Mouse (Mus musculus) forebrain, embryonic 15.5 days (tissue): ENCODE data around the gene Dtx3. TPM values are rescaled to one million over a fixed set of nuclear protein-coding genes. Genes with fewer than 3 reads are reported as not detected.

Experiments used
- ATAC-seq: fragments of 200-750 bp; cut with Nextera tagmentation; replicated peaks from 2 replicates; pipeline ENCODE4 v1.8.0; 2017; ENCODE audit warnings: mild to moderate bottlenecking, moderate TSS enrichment, moderate library complexity
- H3K27ac ChIP-seq: fragments of 300-500 bp; sonication (generic); replicated peaks from 2 replicates; pipeline ENCODE4 v1.5.1; 2015; ENCODE audit warnings: mild to moderate bottlenecking, inconsistent platforms
- H3K27me3 ChIP-seq: fragments of 300-500 bp; sonication (generic); 2 replicates; pipeline ENCODE4 v1.6.1; 2015; ENCODE audit warnings: inconsistent platforms
- H3K36me3 ChIP-seq: fragments of 300-500 bp; sonication (generic); 2 replicates; pipeline ENCODE4 v1.6.1; 2015; ENCODE audit warnings: mild to moderate bottlenecking, inconsistent platforms
- H3K4me1 ChIP-seq: fragments of 300-500 bp; sonication (generic); 2 replicates; pipeline ENCODE4 v1.6.1; 2015; ENCODE audit warnings: inconsistent platforms
- H3K4me2 ChIP-seq: fragments of 300-500 bp; sonication (generic); replicated peaks from 2 replicates; pipeline ENCODE4 v1.6.1; 2015; ENCODE audit warnings: mild to moderate bottlenecking, inconsistent platforms
- H3K4me3 ChIP-seq: fragments of 300-500 bp; sonication (generic); 2 replicates; pipeline ENCODE4 v1.5.1; 2015; ENCODE audit warnings: mild to moderate bottlenecking, inconsistent platforms
- H3K9ac ChIP-seq: fragments of 300-500 bp; sonication (generic); replicated peaks from 2 replicates; pipeline ENCODE4 v1.6.1; 2015; ENCODE audit warnings: mild to moderate bottlenecking, inconsistent platforms
- H3K9me3 ChIP-seq: fragments of 300-500 bp; sonication (generic); 2 replicates; pipeline ENCODE4 v1.6.1; 2016; ENCODE audit warnings: inconsistent platforms
- WGBS: fragments of 180-500 bp; shearing (Covaris S2); methylation state at CpG from one replicate; pipeline ENCODE4 v1.1.7; 2015; ENCODE audit warnings: mixed read lengths; 5-methylcytosine and 5-hydroxymethylcytosine counted together
- polyA plus RNA-seq: library from polyadenylated mRNA; unstranded; fragments of >200 nt; fragmentation: Nextera tagmentation; extraction: Ambion mirVana; gene quantifications from 2 replicates; pipeline ENCODE4 v1.2.1, GENCODE M21; 2015

Dtx3 gene
- 211 and 222 TPM in 2 replicates for polyA plus RNA-seq

- under 1% methylated on average over 25 of the region's 47 CpGs for WGBS
- H3K4me3 ChIP-seq, result peak within 1 kb of the TSS; percentile 98
- peak within 1 kb of the TSS; percentile 90 for H3K27ac ChIP-seq
- peaks cover 41% of the 10 kb centered on the region for H3K36me3 ChIP-seq
- peak within 1 kb of the TSS; percentile 99 for H3K9ac ChIP-seq
- ATAC-seq, result peak; percentile 56
- H3K4me1 ChIP-seq, result peaks cover 24% of the 10 kb centered on the region
- no peaks in the 10 kb centered on the region for H3K9me3 ChIP-seq
- H3K4me2 ChIP-seq, result peak within 1 kb of the TSS; percentile 91
- no peaks in the 10 kb centered on the region for H3K27me3 ChIP-seq
Measured at GRCm38 (mm10) chr10:127195328-127196129, at the start of gene Dtx3. Gene Dtx3, minus strand, starts transcription at chr10:127195728.

- Histone ChIP-seq H3K4me2 (no peak overlapping the region), H3K9ac (no peak overlapping the region), H3K4me3 (no peak overlapping the region), H3K4me1 (no peaks in the 10 kb centered on the region), H3K36me3 (peaks cover 80% of the 10 kb centered on the region), H3K27me3 (no peaks in the 10 kb centered on the region), H3K9me3 (no peaks in the 10 kb centered on the region), H3K27ac (no peak overlapping the region)
- 78% methylated on average over 18 of the region's 18 CpGs for WGBS
- ATAC-seq, result no peak
Measured at GRCm38 (mm10) chr10:127238241-127238824, 42.8 kb upstream of the Dtx3 start.

GRCm38 (mm10) chr10:127236541-127236940 lies 41.0 kb upstream of the Dtx3 start:
- 50% methylated on average over 9 of the region's 9 CpGs for WGBS

GRCm38 (mm10) chr10:127233141-127233540 lies 37.6 kb upstream of the Dtx3 start:
- H3K27ac ChIP-seq, result no peak overlapping the region
- H3K4me1 ChIP-seq, result no peaks in the 10 kb centered on the region
- WGBS, result 81% methylated on average over 9 of the region's 9 CpGs
- H3K36me3 ChIP-seq, result peaks cover 76% of the 10 kb centered on the region
- no peaks in the 10 kb centered on the region for H3K27me3 ChIP-seq
- no peak for ATAC-seq
- H3K4me2 ChIP-seq, result no peak overlapping the region
- no peaks in the 10 kb centered on the region for H3K9me3 ChIP-seq
- no peak overlapping the region for H3K4me3 ChIP-seq
- no peak overlapping the region for H3K9ac ChIP-seq

More at GRCm38 (mm10) chr10:127236541-127236940, 41.0 kb upstream of the Dtx3 start:
- no peak for ATAC-seq
- H3K27me3 ChIP-seq, result no peaks in the 10 kb centered on the region
- H3K4me1 ChIP-seq, result no peaks in the 10 kb centered on the region
- H3K9me3 ChIP-seq, result no peaks in the 10 kb centered on the region
- no peak overlapping the region for H3K4me2 ChIP-seq
- no peak overlapping the region for H3K27ac ChIP-seq
- no peak overlapping the region for H3K9ac ChIP-seq
- H3K4me3 ChIP-seq, result no peak overlapping the region
- H3K36me3 ChIP-seq, result peaks cover 78% of the 10 kb centered on the region

GRCm38 (mm10) chr10:127231741-127232140 lies 36.2 kb upstream of the Dtx3 start:
- Histone ChIP-seq H3K4me2 (no peak overlapping the region), H3K9ac (no peak overlapping the region), H3K27ac (no peak overlapping the region), H3K9me3 (no peaks in the 10 kb centered on the region), H3K36me3 (peaks cover 76% of the 10 kb centered on the region), H3K27me3 (no peaks in the 10 kb centered on the region), H3K4me1 (no peaks in the 10 kb centered on the region), H3K4me3 (no peak overlapping the region)
- WGBS, result 88% methylated on average over 14 of the region's 14 CpGs
- no peak for ATAC-seq

GRCm38 (mm10) chr10:127230693-127231092 lies 35.2 kb upstream of the Dtx3 start:
- H3K9ac ChIP-seq, result no peak overlapping the region
- no peaks in the 10 kb centered on the region for H3K9me3 ChIP-seq
- H3K27ac ChIP-seq, result no peak overlapping the region
- no peak overlapping the region for H3K4me3 ChIP-seq
- no peaks in the 10 kb centered on the region for H3K4me1 ChIP-seq
- ATAC-seq, result no peak
- H3K4me2 ChIP-seq, result no peak overlapping the region
- no peaks in the 10 kb centered on the region for H3K27me3 ChIP-seq
- peaks cover 74% of the 10 kb centered on the region for H3K36me3 ChIP-seq
- 91% methylated on average over 12 of the region's 12 CpGs for WGBS

GRCm38 (mm10) chr10:127228897-127229296 lies 33.4 kb upstream of the Dtx3 start:
- WGBS, result 22% methylated on average over 4 of the region's 4 CpGs
- Histone ChIP-seq H3K9me3 (no peaks in the 10 kb centered on the region), H3K9ac (no peak overlapping the region), H3K36me3 (peaks cover 74% of the 10 kb centered on the region), H3K27ac (no peak overlapping the region), H3K4me3 (no peak overlapping the region), H3K4me1 (no peaks in the 10 kb centered on the region), H3K27me3 (no peaks in the 10 kb centered on the region), H3K4me2 (no peak overlapping the region)
- peak; percentile 27; the same call in 1 of the 2 replicates for ATAC-seq

GRCm38 (mm10) chr10:127227163-127227562 lies 31.6 kb upstream of the Dtx3 start:
- no peaks in the 10 kb centered on the region for H3K4me1 ChIP-seq
- H3K4me2 ChIP-seq, result no peak overlapping the region
- no peaks in the 10 kb centered on the region for H3K27me3 ChIP-seq
- no peak overlapping the region for H3K4me3 ChIP-seq
- 84% methylated on average over 8 of the region's 8 CpGs for WGBS
- peaks cover 59% of the 10 kb centered on the region for H3K36me3 ChIP-seq
- H3K27ac ChIP-seq, result no peak overlapping the region
- no peak for ATAC-seq
- no peak overlapping the region for H3K9ac ChIP-seq
- no peaks in the 10 kb centered on the region for H3K9me3 ChIP-seq

GRCm38 (mm10) chr10:127226318-127226895 lies 30.9 kb upstream of the Dtx3 start:
- Histone ChIP-seq H3K27me3 (no peaks in the 10 kb centered on the region), H3K4me3 (no peak overlapping the region), H3K27ac (no peak overlapping the region), H3K4me1 (no peaks in the 10 kb centered on the region), H3K4me2 (no peak overlapping the region), H3K36me3 (peaks cover 52% of the 10 kb centered on the region), H3K9ac (no peak overlapping the region), H3K9me3 (no peaks in the 10 kb centered on the region)
- no peak for ATAC-seq
- WGBS, result 75% methylated on average over 8 of the region's 8 CpGs

- no peak overlapping the region for H3K27ac ChIP-seq
- no peaks in the 10 kb centered on the region for H3K9me3 ChIP-seq
Measured at GRCm38 (mm10) chr10:127225732-127226131, 30.2 kb upstream of the Dtx3 start.

GRCm38 (mm10) chr10:127225213-127225612 lies 29.7 kb upstream of the Dtx3 start:
- H3K9ac ChIP-seq, result no peak overlapping the region
- no peaks in the 10 kb centered on the region for H3K9me3 ChIP-seq
- 24% methylated on average over 6 of the region's 6 CpGs for whole genome bisulfite sequencing
- no peaks in the 10 kb centered on the region for H3K27me3 ChIP-seq
- no peak overlapping the region for H3K4me3 ChIP-seq
- ATAC-seq, result no peak
- no peak overlapping the region for H3K27ac ChIP-seq
- H3K4me1 ChIP-seq, result no peaks in the 10 kb centered on the region
- H3K36me3 ChIP-seq, result peaks cover 40% of the 10 kb centered on the region
- no peak overlapping the region for H3K4me2 ChIP-seq

More at GRCm38 (mm10) chr10:127225732-127226131, 30.2 kb upstream of the Dtx3 start:
- no peak for ATAC-seq
- H3K4me3 ChIP-seq, result no peak overlapping the region
- no peak overlapping the region for H3K9ac ChIP-seq
- no peaks in the 10 kb centered on the region for H3K27me3 ChIP-seq
- 26% methylated on average over 10 of the region's 10 CpGs for WGBS
- no peak overlapping the region for H3K4me2 ChIP-seq
- H3K4me1 ChIP-seq, result no peaks in the 10 kb centered on the region
- H3K36me3 ChIP-seq, result peaks cover 45% of the 10 kb centered on the region

GRCm38 (mm10) chr10:127218339-127218738 lies 22.8 kb upstream of the Dtx3 start:
- 86% methylated on average over 2 of the region's 2 CpGs for WGBS
- Histone ChIP-seq H3K4me1 (no peaks in the 10 kb centered on the region), H3K9me3 (no peaks in the 10 kb centered on the region), H3K9ac (no peak overlapping the region), H3K27ac (no peak overlapping the region), H3K4me3 (no peak overlapping the region), H3K27me3 (no peaks in the 10 kb centered on the region), H3K4me2 (no peak overlapping the region), H3K36me3 (no peaks in the 10 kb centered on the region)
- ATAC-seq, result no peak
